11 mouse cellular contexts compared by ENCODE assay signal in genomic region chr16:78730583-78731501, GRCm38 (mm10).
DNase-seq lines count a peak whose midpoint lies in the region; ATAC-seq and TF ChIP-seq lines count a peak whose summit lies in the region.
"Had no signal": no experiment of that assay in that cellular context is flagged by ENCODE, and none has a peak within 500 bp of the region (broad histone marks: within the 10 kb centered on the region; RNA-seq: fewer than 3 reads in every experiment).

No protein-coding gene starts in this region.

- no peak overlapping the region for H3K4me2 ChIP-seq in forebrain, embryonic 12.5 days
- H3K4me2 ChIP-seq in forebrain, embryonic 11.5 days (ENCODE audit: low read depth, low read length, severe bottlenecking), result no peak overlapping the region
- no peak overlapping the region for H3K4me2 ChIP-seq in lung, postnatal 0 days (replicated peaks; ENCODE audit: low read depth, low read length)
- H3K4me2 ChIP-seq in embryonic facial prominence, embryonic 15.5 days (replicated peaks), result no peak overlapping the region; the same call in 1 of the 2 replicates
- H3K4me2 ChIP-seq: liver, embryonic 15.5 days; midbrain, embryonic 15.5 days had no signal

- no peaks in the 10 kb centered on the region for H3K9me3 ChIP-seq in forebrain, embryonic 12.5 days
- no peaks in the 10 kb centered on the region for H3K9me3 ChIP-seq in forebrain, embryonic 11.5 days (ENCODE audit: control insufficient read depth, low read length)
- H3K9me3 ChIP-seq in lung, postnatal 0 days (ENCODE audit: low read length), result no peaks in the 10 kb centered on the region
- no peaks in the 10 kb centered on the region for H3K9me3 ChIP-seq in embryonic facial prominence, embryonic 15.5 days (replicated peaks)
- H3K9me3 ChIP-seq: liver, embryonic 15.5 days; midbrain, embryonic 15.5 days had no signal

- 76% methylated on average over 13 of the region's 13 CpGs for WGBS in forebrain, embryonic 12.5 days
- WGBS in forebrain, embryonic 11.5 days, result 82% methylated on average over 13 of the region's 13 CpGs
- WGBS in lung, postnatal 0 days, result 69% methylated on average over 13 of the region's 13 CpGs
- WGBS in embryonic facial prominence, embryonic 15.5 days, result 43% methylated on average over 13 of the region's 13 CpGs

- no peak for TF ChIP-seq EP300 in lung, postnatal 0 days (IDR thresholded peaks at IDR 0.05)

- H3K4me1 ChIP-seq in forebrain, embryonic 12.5 days, result no peaks in the 10 kb centered on the region
- H3K4me1 ChIP-seq in forebrain, embryonic 11.5 days (replicated peaks; ENCODE audit: control insufficient read depth, insufficient read depth, low read length), result no peaks in the 10 kb centered on the region
- H3K4me1 ChIP-seq in lung, postnatal 0 days (ENCODE audit: insufficient read depth, low read depth, low read length), result no peaks in the 10 kb centered on the region
- H3K4me1 ChIP-seq in embryonic facial prominence, embryonic 15.5 days, result no peaks in the 10 kb centered on the region
- H3K4me1 ChIP-seq: liver, embryonic 15.5 days; midbrain, embryonic 15.5 days had no signal

- H3K36me3 ChIP-seq in forebrain, embryonic 12.5 days (replicated peaks), result no peaks in the 10 kb centered on the region
- H3K36me3 ChIP-seq in forebrain, embryonic 11.5 days (ENCODE audit: control insufficient read depth, insufficient read depth, low read length), result no peaks in the 10 kb centered on the region
- H3K36me3 ChIP-seq in lung, postnatal 0 days (ENCODE audit: insufficient read depth, low read length), result no peaks in the 10 kb centered on the region
- no peaks in the 10 kb centered on the region for H3K36me3 ChIP-seq in embryonic facial prominence, embryonic 15.5 days
- H3K36me3 ChIP-seq: liver, embryonic 15.5 days; midbrain, embryonic 15.5 days had no signal

- DNase-seq in forebrain, embryonic 11.5 days (ENCODE audit: low spot score), result no peak
- peak; percentile 8 for DNase-seq in lung, postnatal 0 days (ENCODE audit: low spot score)
- no peak for DNase-seq in lung, postnatal 25 days (ENCODE audit: low spot score)
- DNase-seq in layer of hippocampus, postnatal 25 days (ENCODE audit: extremely low spot score in 1 of 2, low spot score in 1 of 2), result peak; percentile 4 to 11
- no peak for DNase-seq in thymus, adult 18-20 months
- no peak for DNase-seq in testis, postnatal 10 days (ENCODE audit: low spot score)

- no peak overlapping the region for H3K9ac ChIP-seq in forebrain, embryonic 12.5 days
- no peak overlapping the region for H3K9ac ChIP-seq in forebrain, embryonic 11.5 days (ENCODE audit: low read length)
- no peak overlapping the region for H3K9ac ChIP-seq in lung, postnatal 0 days (replicated peaks; ENCODE audit: low read depth)
- no peak overlapping the region for H3K9ac ChIP-seq in embryonic facial prominence, embryonic 15.5 days
- H3K9ac ChIP-seq: liver, embryonic 15.5 days; midbrain, embryonic 15.5 days had no signal

- no peak overlapping the region for H3K27ac ChIP-seq in forebrain, embryonic 12.5 days
- no peak overlapping the region for H3K27ac ChIP-seq in forebrain, embryonic 11.5 days (ENCODE audit: low read depth, low read length)
- H3K27ac ChIP-seq in lung, postnatal 0 days (ENCODE audit: low read length), result no peak overlapping the region
- peak overlapping the region; percentile 14; the same call in 1 of the 2 replicates for H3K27ac ChIP-seq in embryonic facial prominence, embryonic 15.5 days (replicated peaks)
- H3K27ac ChIP-seq: left cerebral cortex, adult 2 months; liver, embryonic 15.5 days; midbrain, embryonic 15.5 days had no signal

- no peak for TF ChIP-seq CTCF in lung, postnatal 0 days (IDR thresholded peaks at IDR 0.05)

- no peak overlapping the region for H3K4me3 ChIP-seq in forebrain, embryonic 12.5 days (replicated peaks)
- no peak overlapping the region for H3K4me3 ChIP-seq in forebrain, embryonic 11.5 days (ENCODE audit: low read depth, low read length)
- no peak overlapping the region for H3K4me3 ChIP-seq in lung, postnatal 0 days (ENCODE audit: low read depth, low read length)
- H3K4me3 ChIP-seq in embryonic facial prominence, embryonic 15.5 days (replicated peaks), result no peak overlapping the region
- H3K4me3 ChIP-seq: left cerebral cortex, adult 2 months; liver, embryonic 15.5 days; midbrain, embryonic 15.5 days had no signal

- ATAC-seq in forebrain, embryonic 12.5 days (ENCODE audit: low FRiP score), result peak; percentile 55; the same call in 1 of the 2 replicates
- ATAC-seq in forebrain, embryonic 11.5 days (replicated peaks; ENCODE audit: low FRiP score), result no peak
- no peak for ATAC-seq in lung, postnatal 0 days
- no peak for ATAC-seq in embryonic facial prominence, embryonic 15.5 days (ENCODE audit: insufficient number of reproducible peaks, low FRiP score, low TSS enrichment, low read depth)
- ATAC-seq: midbrain, embryonic 15.5 days had no signal

- H3K27me3 ChIP-seq in forebrain, embryonic 12.5 days, result no peaks in the 10 kb centered on the region
- H3K27me3 ChIP-seq in forebrain, embryonic 11.5 days (ENCODE audit: control insufficient read depth, insufficient read depth, low read length), result no peaks in the 10 kb centered on the region
- no peaks in the 10 kb centered on the region for H3K27me3 ChIP-seq in lung, postnatal 0 days (replicated peaks; ENCODE audit: insufficient read depth, low read length)
- H3K27me3 ChIP-seq in embryonic facial prominence, embryonic 15.5 days, result no peaks in the 10 kb centered on the region
- H3K27me3 ChIP-seq: liver, embryonic 15.5 days; midbrain, embryonic 15.5 days had no signal

Comparison
In these comparisons a context has a peak if more than half of its experiments do, and no peak if none do; other contexts are left out.
1. DNase-seq: peak in lung, postnatal 0 days (single experiment) and layer of hippocampus, postnatal 25 days (2 of 2); none in forebrain, embryonic 11.5 days (single experiment), lung, postnatal 25 days (single experiment), thymus, adult 18-20 months (0 of 2) and testis, postnatal 10 days (single experiment).